Mouse (Mus musculus): Measurements from ENCODE around the gene Slc8a3. TPM values are rescaled to one million over a fixed set of nuclear protein-coding genes. Genes with fewer than 3 reads are reported as not detected.
A peak's percentile ranks its signal among the peaks of the same experiment; 100 is the strongest.

The Slc8a3 gene
- polyA plus RNA-seq, 1 experiment from 2014 or later = 3.4 TPM

- 77% methylated on average over 2 of the region's 2 CpGs for WGBS
- no peaks in the 10 kb centered on the region for H3K9me3 ChIP-seq (replicated peaks)
Measured at GRCm38 (mm10) chr12:81152082-81152481, 180.9 kb downstream of the Slc8a3 start.

GRCm38 (mm10) chr12:81150917-81151316 is 182.1 kb downstream of the Slc8a3 start:
- H3K4me1 ChIP-seq = peaks cover 8% of the 10 kb centered on the region
- H3K4me2 ChIP-seq (replicated peaks) = no peak overlapping the region
- ATAC-seq (ENCODE audit: low FRiP score) = no peak
- H3K9ac ChIP-seq = no peak overlapping the region
- H3K27me3 ChIP-seq = peaks cover 8% of the 10 kb centered on the region; the same call in 1 of the 2 replicates
- H3K27ac ChIP-seq = no peak overlapping the region
- H3K4me3 ChIP-seq = no peak overlapping the region
- H3K36me3 ChIP-seq = 0 out of 2 replicates have a peak, but pooled peaks cover 4% of the 10 kb centered on the region
- no peaks in the 10 kb centered on the region for H3K9me3 ChIP-seq (replicated peaks)
- WGBS = 85% methylated on average over 5 of the region's 5 CpGs

More at GRCm38 (mm10) chr12:81152082-81152481, 180.9 kb downstream of the Slc8a3 start:
- H3K9ac ChIP-seq = no peak overlapping the region
- ATAC-seq (ENCODE audit: low FRiP score) = no peak
- H3K27ac ChIP-seq = no peak overlapping the region
- no peak overlapping the region for H3K4me3 ChIP-seq
- 0 out of 2 replicates have a peak, but pooled peaks cover 4% of the 10 kb centered on the region for H3K36me3 ChIP-seq
- H3K4me2 ChIP-seq (replicated peaks) = no peak overlapping the region
- peaks cover 8% of the 10 kb centered on the region; the same call in 1 of the 2 replicates for H3K27me3 ChIP-seq
- H3K4me1 ChIP-seq = no peaks in the 10 kb centered on the region

GRCm38 (mm10) chr12:81147956-81148355 is 185.0 kb downstream of the Slc8a3 start:
- Histone ChIP-seq H3K9ac (no peak overlapping the region), H3K9me3 (replicated peaks) (no peaks in the 10 kb centered on the region), H3K36me3 (no peaks in the 10 kb centered on the region), H3K27me3 (peaks cover 15% of the 10 kb centered on the region), H3K4me2 (replicated peaks) (no peak overlapping the region), H3K4me1 (peaks cover 15% of the 10 kb centered on the region), H3K4me3 (no peak overlapping the region), H3K27ac (no peak overlapping the region)
- WGBS = 96% methylated on average over 6 of the region's 6 CpGs
- no peak for ATAC-seq (ENCODE audit: low FRiP score)

Small RNA genes within 50 kb of the gene (microRNA-seq; reads per million reads assigned to microRNA genes)
- 28.7 reads per million, percentile 31 among the genes with 10 or more reads in this experiment for gene Mir3067

Other genes with a start within 250 kb of the Slc8a3 start
- 0.26 and 0.35 TPM in 2 replicates for gene Gm4787, start 46.3 kb upstream of the Slc8a3 start, polyA plus RNA-seq (2016; fragmentation: Nextera tagmentation; extraction: Ambion mirVana)
- gene Adam4, start 88.8 kb upstream of the Slc8a3 start, polyA plus RNA-seq (2016; fragmentation: Nextera tagmentation; extraction: Ambion mirVana) = 0.48 and 0.97 TPM in 2 replicates
- gene Cox16, start 151.9 kb upstream of the Slc8a3 start, polyA plus RNA-seq (2016; fragmentation: Nextera tagmentation; extraction: Ambion mirVana) = 127 and 138 TPM in 2 replicates
- 26.9 and 27.5 TPM in 2 replicates for gene Gm20498, start 199.7 kb upstream of the Slc8a3 start, polyA plus RNA-seq (2016; fragmentation: Nextera tagmentation; extraction: Ambion mirVana)
- 34.0 and 39.4 TPM in 2 replicates for gene Synj2bp, start 199.7 kb upstream of the Slc8a3 start, polyA plus RNA-seq (2016; fragmentation: Nextera tagmentation; extraction: Ambion mirVana)
- gene Adam21, start 235.3 kb upstream of the Slc8a3 start, polyA plus RNA-seq (2016; fragmentation: Nextera tagmentation; extraction: Ambion mirVana) = 0.67 and 0.70 TPM in 2 replicates